Mouse (Mus musculus) kidney, postnatal 10 days (tissue): ENCODE results near the gene Hoxa3.

Source experiments
- DNase-seq: peaks from one replicate; pipeline ENCODE4 v3.0.0; 2021; ENCODE audit warnings: mixed read lengths

Hoxa3 gene

DNA sequence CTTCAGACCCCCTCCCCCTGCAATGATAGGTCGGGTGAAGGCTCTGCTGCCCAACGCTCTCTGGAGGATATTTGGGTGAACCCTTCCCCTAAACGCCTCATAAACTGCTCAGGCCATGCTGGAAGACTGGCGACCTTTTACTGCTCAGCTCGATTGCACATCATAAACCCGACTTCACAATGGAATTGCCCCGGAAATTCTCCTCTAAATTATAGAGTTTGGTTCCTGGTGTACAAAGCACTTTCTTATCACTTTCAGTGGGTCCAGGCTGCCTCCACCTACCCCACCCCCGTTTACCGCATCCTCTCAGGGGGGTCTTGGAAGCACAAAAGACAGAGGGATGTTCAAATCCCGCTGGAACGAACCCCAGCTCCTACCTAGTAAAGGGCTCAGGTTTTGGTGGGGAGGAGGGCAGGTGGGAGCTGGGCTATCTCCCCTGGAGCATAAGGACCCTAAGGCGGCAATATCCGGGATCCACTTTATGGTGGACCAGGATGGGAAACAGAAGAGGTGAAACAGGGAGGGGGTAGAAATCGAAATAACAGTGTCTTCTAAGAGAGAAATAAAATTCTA, 5.6 kb upstream of the Hoxa3 start:
- peak; percentile 34 for DNase-seq

DNA sequence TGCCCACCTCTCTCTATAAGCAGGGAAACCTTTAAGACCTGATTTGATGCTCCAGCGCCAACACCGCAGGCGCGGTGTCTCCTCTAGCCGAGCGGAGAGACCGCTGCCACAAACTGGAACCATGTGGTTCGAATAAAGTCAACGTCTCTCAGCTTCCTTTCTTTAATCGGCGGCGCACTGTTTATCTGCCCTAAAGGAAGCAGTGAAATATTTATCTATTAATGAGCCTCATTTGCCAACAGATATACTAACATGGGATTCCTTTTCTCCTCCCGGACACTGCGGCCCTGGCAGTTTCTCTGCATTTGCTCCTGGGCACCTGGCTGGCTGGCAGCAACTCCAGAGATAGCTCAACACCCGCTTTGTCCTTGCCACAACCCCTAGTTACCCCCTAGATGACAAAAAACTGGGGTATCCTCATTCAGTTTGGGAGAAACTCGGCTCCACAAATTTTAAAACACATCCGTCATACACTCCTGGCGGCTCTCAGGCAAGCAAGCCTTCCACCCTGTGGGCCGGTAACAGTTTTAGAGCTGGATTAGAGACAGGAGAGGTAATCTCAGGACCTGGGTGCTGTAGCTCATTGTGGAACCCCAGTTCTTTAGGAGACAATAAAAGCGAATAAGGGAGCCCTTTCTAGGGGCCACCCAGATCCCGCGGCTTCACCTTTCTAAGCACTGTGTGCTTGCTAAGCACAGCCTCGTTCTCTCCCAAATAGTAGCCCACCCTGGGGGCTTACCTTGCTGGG, 4.9 kb upstream of the Hoxa3 start:
- peak; percentile 60 for DNase-seq

DNA sequence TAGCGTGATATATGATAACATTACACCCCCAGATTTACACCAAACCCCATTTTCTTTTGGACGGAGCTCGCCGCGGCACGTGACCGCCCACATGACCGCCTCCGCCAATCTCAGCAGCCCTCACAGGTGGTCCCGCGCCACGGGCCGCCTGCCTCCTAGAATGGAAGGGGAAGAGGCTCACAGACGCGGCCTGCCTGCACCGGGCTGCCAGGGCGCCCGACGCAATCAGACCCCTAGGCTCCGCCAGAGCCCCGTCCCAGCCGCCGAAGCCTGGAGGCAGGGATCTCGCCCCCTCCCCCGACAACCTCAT, 4.3 kb upstream of the Hoxa3 start:
- peak; percentile 97 for DNase-seq

DNA sequence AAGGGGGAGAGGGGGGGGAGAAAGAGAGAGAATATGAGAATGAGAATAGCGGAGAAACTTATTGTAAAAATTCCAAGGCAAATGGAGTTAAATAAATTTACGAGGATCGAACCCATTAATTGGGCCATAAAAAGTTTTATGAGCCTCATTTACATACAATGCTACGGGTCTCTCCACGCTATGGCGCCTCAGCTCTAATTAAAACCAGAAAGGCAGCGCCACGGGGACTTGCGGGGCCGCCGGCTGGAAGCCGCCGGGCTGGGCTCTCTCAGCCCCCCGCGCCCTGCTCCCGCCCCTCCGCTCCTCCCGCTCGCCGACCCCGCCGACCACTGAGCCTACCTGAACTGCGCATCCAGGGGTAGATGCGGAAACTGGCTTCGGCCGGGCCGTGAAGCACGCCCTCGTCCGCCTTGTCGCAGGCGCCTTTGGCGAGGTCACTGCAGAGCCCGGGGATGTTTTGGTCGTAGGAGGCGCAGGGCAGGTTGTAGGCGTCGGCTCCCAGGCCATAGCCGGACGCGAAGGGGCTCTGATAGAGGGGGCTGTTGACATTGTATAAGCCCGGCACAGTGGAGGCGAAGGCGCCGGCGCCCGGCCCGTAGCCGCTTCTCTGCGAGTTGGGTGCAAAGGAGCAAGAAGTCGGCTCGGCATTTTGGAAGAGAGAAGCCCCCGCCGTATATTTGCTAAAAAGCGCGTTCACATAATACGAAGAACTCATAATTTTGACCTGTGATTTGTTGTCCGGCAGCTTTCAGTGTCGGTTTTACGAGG, 3.7 kb upstream of the Hoxa3 start:
- peak; percentile 73 for DNase-seq

DNA sequence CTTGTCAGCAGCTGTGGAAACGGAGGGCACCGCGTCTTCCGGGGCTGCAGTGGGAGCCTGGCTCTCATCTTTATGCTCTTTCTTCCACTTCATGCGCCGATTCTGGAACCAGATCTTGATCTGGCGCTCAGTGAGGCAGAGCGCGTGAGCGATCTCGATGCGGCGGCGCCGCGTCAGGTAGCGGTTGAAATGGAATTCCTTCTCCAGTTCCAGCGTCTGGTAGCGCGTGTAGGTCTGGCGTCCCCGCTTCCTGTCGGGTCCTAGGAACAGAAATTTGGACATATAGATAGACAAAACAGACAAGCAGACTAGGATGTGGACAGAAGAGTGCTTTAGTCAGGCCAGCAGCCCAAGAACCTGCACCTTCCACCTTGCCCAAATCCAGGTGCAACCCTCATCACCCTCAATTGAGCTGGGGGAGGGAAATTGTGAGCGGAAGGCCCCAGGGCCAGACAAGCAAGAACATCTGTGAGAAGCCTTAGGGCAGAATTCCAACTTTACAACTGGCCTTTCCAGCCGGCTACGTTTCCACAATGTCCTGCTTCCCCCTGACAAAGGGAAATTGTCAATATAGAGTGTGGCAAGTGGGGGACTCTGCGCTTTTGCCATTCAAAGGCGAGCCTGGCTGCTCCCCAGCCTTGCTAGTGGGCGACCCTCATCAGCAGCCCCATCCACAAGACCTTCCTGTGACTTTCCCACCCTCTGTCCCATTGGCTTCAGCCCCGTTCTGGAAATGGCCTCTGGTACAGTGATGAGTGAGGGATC, 2.8 kb upstream of the Hoxa3 start:
- DNase-seq, result peak; percentile 66

DNA sequence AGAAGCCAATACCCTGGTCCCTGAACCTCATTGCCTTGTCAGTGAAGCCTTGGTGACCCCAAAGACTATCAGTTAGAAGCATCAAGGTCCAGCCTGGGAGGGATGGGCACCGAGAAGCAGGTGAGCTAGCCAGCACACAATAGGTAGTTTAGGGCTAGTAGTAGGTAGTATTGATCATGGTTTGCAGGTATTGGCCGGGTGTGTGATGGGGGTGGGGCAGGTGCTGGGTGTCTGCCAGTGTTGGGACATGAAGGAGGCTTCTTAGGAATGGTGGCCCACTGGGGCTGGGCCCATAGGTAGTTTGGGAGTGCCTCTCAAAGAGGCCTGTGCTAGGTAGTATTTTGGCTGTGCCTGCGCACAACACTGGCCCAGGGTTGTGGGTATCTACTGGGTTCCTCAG, 1.9 kb upstream of the Hoxa3 start:
- DNase-seq, result peak; percentile 39

DNA sequence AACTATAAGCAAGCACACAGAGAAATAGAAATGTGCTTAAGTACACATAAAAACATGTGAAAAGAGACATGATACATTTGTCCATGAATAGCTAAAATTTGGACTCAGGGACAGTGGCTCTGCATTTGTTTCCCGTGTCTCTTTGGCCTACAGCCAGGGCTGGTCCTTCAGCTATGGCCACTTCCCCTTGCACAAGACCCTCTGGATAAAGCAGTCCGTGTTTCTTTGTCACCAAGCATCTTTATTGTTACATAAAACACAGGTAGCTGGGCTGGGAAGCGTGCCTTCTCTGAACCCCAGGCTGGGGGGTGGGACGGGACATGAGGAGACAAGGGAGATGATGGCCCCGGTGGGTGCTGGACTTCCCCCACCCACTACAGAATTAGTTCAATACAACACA, 1.1 kb upstream of the Hoxa3 start:
- peak; percentile 60 for DNase-seq

DNA sequence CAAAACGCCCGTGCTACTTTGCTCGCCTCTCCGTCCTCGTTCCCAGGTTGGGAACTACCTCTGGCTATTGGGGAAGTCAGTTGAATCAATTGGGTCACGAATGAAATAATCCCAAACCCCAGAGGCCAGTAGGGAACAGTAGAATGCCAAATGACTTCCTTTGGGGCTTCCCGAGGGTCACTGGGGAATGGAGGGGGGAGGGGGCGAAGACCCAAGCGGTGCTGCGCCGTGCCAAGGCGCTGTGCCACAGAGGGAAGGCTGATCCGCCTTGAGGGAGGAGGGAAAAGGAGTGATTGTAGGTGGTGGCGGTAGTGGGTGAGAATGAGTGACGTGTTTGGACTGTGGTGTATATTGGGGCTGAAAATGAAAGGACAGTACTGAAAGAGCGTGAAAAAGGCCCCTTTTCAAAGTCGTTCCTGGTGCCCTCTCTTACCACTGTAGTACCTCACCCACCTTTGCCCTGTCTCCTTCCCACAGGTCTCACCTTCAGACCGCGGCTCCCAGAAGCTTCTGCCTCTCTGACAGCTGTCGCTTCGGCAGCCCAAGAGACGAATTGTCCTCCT, 499 bp downstream of the Hoxa3 start:
- DNase-seq, result peak; percentile 79

DNA sequence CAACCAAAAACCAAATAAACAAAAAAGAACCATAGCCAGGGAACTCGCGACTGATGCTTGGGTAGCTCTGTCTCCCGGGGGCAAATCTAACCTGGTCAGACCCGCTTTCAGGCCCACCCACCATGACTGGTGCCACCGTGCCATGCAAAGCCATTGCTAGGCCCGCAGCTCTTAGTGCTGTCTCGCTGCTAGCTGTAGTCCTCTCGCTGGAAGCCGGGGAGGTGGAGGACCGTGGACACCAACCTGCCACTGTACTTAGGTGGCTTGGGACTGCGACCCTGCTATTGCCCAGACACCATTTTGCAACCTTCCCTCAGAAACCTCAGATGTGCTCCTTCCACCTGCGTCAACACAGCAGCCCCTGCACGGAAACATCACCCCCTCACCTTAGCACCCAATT, 1.2 kb downstream of the Hoxa3 start:
- DNase-seq, result peak; percentile 59

DNA sequence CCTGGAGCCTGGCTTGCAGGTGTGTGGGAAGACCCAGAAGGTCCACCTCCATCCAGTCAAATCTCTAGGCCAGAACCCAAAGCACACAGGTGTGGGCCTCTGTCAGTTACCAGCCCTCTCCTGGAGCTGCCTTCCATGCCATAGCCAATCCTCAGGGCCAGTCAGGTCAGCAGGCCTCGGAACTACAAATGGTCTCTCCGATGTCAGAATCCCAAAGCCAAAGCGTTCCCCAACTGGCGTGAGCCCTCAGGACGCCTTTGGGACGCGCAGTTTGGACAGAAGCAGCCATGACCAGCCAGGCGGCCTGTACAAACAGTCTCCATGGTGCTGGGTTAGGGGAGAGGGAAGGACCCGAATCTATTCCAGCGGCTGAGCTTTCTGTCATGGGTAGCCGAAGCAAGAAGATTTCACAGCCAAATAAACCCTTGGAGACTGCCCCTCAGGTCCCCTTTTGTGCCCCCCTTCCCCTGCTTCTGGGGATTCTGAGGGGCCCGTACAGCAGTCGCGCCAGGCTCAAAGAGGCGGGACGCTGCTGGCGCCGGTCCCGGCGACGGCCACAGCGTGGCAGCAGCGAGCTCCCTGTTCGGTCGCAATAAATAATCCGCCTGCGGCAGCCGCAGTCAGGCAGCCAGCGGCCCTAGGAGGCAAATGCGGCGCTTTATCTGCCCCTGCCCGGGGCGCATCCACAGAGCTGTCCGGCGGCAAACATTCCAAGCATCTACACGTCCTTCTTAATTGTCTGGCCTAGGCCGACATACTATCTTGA, 1.8 kb downstream of the Hoxa3 start:
- peak; percentile 94 for DNase-seq

DNA sequence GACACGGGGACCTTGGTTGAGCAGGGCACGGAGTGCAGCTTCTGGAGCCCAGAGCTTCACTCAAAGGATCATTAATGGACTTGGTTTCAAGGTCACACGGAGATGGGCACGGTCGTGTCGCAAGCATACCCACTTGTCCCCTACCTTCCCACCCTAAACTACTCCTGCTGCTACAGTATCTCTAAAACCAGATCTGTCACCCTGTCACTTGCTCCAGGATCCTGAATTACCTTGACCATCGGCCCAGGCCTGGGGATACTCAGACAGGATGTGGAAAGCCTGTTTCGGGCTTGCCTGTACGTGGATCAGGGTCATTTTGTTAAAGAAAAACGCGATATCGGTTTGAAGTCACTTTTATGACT, 3.5 kb downstream of the Hoxa3 start:
- DNase-seq, result no peak

DNA sequence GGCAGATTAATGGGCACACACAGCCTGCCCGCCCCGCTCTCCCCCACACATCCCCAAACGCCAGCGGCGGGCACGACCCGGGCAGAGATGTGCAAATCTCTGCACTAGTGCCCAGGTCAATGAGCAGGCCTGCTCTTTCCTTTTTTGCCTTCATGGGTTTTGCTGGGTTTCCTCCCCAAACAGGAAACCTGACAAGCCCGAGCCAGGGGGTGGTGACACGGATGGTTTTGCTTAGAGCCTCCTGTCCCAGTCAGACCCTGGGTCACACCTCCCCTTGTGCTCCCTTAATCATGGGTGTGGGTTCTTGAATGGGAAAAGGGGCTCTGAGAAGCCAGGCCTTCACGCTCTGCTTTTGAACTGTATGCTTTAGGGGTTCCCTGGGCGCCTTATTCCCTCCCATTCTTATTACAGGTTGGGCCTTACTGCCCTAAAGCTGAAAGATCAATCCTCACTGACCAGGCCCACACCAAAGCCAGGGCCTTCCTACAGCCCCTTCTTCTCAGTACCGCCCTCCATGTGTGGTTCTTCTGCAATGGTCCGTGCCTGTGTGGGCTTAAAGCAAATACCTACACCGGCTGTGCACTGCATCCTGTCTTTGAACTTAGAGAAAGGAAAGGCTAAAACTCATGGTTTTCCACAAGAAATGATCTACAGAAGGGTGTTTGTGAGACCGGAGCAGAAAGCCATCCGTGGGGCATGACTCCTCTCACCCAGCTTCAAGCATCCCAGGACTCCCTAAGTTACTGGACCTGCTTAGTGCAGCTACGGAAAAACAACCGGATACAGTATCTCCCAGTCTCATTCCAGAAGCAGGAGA, 4.1 kb downstream of the Hoxa3 start:
- DNase-seq, result peak; percentile 35

DNA sequence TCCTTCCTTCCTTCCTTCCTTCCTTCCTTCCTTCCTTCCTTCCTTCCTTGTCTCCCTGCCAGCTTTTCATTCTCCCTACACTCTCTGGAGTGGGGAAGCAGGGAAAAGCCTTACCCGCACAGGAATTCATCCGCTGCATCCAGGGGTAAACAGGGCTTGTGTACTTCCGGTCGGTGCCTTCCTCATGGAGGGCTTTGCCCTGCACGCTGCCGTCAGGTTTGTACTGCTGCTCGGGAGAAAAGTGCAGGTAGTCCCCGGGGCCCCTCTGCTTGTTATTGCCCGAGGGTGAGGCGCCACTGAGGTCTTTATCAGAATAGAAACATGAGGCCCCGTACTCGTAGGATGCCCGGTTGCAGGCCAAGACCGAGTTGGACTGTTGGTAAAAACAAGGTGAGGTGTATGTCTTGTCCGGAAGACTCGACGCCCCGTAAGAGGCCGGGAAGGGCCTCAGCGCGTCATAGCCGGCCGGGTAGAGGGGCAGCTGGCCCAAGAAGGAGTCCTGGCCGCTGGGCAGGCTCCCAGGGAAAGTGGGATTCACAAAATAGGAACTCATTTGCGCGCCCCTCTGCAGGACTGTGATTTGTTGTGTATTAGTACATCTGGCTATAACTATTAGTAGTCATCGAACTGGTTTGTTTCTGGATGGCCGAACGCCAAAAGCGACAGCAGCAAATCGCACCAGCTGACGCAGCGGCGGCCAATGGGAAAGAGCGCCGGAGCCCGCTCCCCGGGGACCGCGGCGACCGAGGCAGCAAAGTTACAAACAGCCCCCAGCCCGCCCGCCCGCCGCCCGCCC, 4.9 kb downstream of the Hoxa3 start, which contains the start of gene Hoxa6:
TSS of gene Hoxa6 (minus strand) at position 651 of the 796 bp plus-strand sequence.
- peak; percentile 89 for DNase-seq

DNA sequence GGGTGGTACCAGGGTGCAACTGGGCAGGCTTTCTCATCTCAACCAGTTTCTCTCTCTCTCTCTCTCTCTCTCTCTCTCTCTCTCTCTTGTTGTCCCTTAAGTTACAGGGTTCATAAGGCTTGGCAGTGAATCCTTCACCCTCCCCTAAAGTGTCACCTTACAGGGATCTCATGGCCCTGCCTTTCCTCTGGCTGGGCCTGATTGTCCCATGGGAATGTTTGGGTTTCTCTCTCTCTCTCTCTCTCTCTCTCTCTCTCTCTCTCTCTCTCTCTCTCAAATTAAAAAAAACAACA, 5.5 kb downstream of the Hoxa3 start:
- no peak for DNase-seq

DNA sequence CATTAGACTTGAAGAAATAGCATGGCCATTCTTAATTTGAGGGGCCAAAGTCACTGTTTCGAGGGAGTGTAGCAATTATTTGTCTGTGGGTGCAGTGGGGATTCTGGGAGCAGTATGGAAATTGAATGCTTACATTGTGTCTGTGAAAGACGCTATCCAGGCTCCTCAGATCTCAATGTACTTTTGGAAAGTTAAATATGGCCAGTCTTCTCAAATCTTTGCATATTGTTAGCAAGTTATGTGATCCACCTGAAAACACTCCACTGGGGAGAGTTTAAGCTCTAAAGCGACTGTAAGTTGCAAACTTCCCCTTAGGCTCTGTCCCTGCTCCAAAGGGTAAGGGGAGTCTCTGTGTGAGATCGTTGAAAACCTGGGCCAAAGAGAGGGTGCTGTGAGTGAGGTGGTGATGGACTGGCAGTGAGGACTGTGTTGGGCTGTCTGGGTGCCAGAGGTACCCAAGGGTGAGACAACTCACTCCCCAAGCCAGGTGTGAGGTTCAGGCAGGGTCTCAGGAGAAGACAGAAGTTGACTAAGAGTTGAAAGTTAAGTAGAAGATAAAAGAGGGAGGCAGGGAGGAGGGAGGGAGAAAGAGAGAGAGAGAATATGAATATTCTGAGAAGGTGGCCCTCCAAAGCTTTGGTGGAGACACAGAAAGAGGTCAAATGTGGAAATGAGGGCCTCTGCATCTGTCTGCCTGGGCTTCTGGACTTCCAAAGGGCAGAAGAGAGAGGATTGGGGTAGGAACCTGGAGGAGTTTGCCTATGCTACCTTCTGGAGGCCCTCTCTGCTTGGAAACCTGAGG, 6.1 kb downstream of the Hoxa3 start:
- peak; percentile 20 for DNase-seq

DNA sequence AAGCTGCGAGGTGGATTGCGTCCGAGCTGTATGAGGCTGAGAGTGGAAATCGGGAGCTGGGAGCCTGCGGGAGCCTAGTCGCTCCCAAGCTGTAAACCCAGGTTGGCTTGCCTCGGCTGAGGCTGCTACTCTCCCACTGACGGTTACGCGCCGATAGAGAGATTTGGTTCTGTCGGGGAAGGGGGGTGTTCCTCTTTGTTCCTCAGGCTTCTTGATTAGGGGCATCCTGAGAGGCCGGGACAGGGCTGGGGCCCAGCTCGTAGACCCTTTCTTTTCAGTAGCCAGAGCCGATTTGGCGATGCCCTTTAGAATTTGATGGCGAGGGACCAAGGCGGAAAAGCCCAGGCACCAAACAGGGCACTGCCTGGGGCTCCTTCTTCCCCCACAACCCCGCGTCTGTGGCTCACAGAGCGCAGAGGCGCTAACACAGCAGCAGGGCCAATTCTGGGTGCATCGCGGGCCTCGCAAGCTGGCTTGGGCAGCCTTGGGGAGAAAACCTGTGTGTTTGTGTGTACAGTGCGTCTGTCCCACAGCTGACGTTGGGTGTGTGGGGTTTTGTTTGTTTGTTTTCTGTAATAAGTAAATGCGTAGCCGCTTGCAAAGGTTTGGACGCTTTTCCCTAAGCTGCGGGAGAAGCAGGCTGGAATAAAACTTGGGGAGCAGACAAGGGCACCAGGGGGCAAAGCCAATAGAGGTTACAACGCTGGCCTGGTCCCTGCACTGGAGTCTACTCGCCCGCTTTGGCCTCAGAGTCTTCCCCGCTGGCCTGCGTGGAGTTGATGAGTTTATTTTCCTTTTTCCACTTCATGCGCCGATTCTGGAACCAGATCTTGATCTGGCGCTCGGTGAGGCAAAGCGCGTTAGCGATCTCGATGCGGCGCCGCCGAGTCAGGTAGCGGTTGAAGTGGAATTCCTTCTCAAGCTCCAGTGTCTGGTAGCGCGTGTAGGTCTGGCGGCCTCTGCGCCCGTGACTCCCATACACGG, 7.2 kb downstream of the Hoxa3 start:
- DNase-seq, result peak; percentile 56

DNA sequence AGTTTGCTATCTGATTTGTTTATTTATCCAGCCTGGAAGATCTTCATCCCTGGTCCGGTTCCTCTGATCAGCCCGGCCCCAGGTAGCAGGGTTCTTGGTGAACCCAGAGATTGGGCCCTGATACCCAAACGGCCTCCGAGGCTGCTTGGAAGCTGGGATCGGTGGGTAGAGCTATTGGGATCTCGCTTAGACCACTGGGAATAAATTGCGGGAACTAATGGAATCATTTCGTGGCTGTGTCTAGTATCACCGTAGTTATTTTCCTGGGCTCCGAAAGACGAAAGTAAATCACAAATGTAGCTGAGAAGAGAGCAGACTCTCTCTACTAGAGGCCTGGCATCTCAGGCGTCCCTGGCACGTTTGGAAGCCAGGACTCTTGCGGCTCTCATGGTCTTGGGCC, 7.9 kb downstream of the Hoxa3 start:
- peak; percentile 32 for DNase-seq

DNA sequence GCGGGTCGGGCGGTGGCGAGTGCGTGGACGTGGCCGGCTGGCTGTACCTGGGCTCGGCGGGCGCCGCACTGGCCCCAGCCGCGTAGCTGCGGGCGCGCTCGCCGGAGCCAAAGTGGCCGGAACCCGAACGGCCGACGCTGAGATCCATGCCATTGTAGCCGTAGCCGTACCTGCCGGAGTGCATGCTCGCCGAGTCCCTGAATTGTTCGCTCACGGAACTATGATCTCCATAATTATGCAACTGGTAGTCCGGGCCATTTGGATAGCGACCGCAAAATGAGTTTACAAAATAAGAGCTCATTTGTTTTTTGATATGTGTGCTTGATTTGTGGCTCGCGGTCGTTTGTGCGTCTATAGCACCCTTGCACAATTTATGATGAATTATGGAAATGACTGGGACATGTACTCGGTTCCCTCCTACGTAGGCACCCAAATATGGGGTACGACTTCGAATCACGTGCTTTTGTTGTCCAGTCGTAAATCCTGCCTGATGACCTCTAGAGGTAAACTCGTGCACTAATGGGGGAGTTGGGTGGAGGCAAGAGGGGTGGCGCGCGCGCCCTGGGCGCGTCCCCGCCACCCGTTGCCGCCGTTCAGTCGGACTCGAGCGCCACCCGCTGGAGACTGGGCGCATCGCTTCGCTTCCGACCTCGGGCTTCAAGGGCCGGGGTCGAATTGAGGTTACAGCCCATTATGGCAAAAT, 8.9 kb downstream of the Hoxa3 start, which contains the start of gene Hoxa5:
TSS of gene Hoxa5 (minus strand) at position 538 of the 703 bp plus-strand sequence.
- DNase-seq, result peak; percentile 96
